10 mouse cellular contexts compared by ENCODE assay signal in genomic region chr8:125518301-125518700, GRCm38 (mm10). TPM values are rescaled to one million over a fixed set of nuclear protein-coding genes. Genes with fewer than 3 reads are reported as not detected.
A peak's percentile ranks its signal among the peaks of the same experiment; 100 is the strongest.
DNase-seq lines count a peak whose midpoint lies in the region; ATAC-seq lines count a peak whose summit lies in the region.
"Had no signal": no experiment of that assay in that cellular context is flagged by ENCODE, and none has a peak within 500 bp of the region (broad histone marks: within the 10 kb centered on the region; RNA-seq: fewer than 3 reads in every experiment).

No protein-coding gene starts in this region.

- H3K9ac ChIP-seq in lung, embryonic 15.5 days = no peak overlapping the region
- H3K9ac ChIP-seq: embryonic facial prominence, embryonic 15.5 days; neural tube, embryonic 12.5 days had no signal

- no peak overlapping the region for H3K4me3 ChIP-seq in lung, embryonic 15.5 days
- H3K4me3 ChIP-seq: embryonic facial prominence, embryonic 15.5 days; neural tube, embryonic 12.5 days had no signal

- no peaks in the 10 kb centered on the region for H3K36me3 ChIP-seq in lung, embryonic 15.5 days
- H3K36me3 ChIP-seq: embryonic facial prominence, embryonic 15.5 days; neural tube, embryonic 12.5 days had no signal

- no peaks in the 10 kb centered on the region for H3K9me3 ChIP-seq in lung, embryonic 15.5 days
- H3K9me3 ChIP-seq: embryonic facial prominence, embryonic 15.5 days; neural tube, embryonic 12.5 days had no signal

- no peaks in the 10 kb centered on the region for H3K27me3 ChIP-seq in lung, embryonic 15.5 days
- H3K27me3 ChIP-seq: embryonic facial prominence, embryonic 15.5 days; neural tube, embryonic 12.5 days had no signal

- peak; percentile 56 to 79 for DNase-seq in adrenal gland, adult (ENCODE audit: inconsistent age in 2 of 2, low spot score in 1 of 2)
- no peak for DNase-seq in adrenal gland, postnatal 4 days (ENCODE audit: low spot score in 2 of 2)
- peak; percentile 40 for DNase-seq in adrenal gland, postnatal 25 days
- peak; percentile 30 for DNase-seq in induced T-regulatory cell, adult 2 months (ENCODE audit: low read depth)
- DNase-seq in left cerebral cortex, adult 11 months (ENCODE audit: low spot score) = no peak
- no peak for DNase-seq in adipocyte (ENCODE audit: low spot score)
- DNase-seq in c-Kit-positive CD71-positive TER-119-positive erythroid progenitor cells, embryonic 14.5 days (ENCODE audit: low spot score) = no peak

- peak overlapping the region; percentile 49 for H3K27ac ChIP-seq in lung, embryonic 15.5 days
- H3K27ac ChIP-seq: neural tube, embryonic 12.5 days had no signal

- H3K4me1 ChIP-seq in lung, embryonic 15.5 days = peaks cover 68% of the 10 kb centered on the region

- 48% methylated on average over 6 of the region's 6 CpGs for WGBS in lung, embryonic 15.5 days

- no peak overlapping the region for H3K4me2 ChIP-seq in lung, embryonic 15.5 days
- H3K4me2 ChIP-seq: embryonic facial prominence, embryonic 15.5 days; neural tube, embryonic 12.5 days had no signal

- no peak for ATAC-seq in lung, embryonic 15.5 days (ENCODE audit: borderline replicate concordance, extremely low read depth, low FRiP score, low TSS enrichment)

RNA-seq across cellular contexts. Expression of gene Sipa1l2, which starts 51.3 kb away (rescaled TPM):
- total RNA-seq in adrenal gland, postnatal 4 days (2021) = 10 to 100 TPM; 47.6 to 52.7 TPM
- 54.5 and 79.1 TPM in 2 replicates for total RNA-seq in adrenal gland, postnatal 25 days (2021)
- polyA plus RNA-seq in lung, embryonic 15.5 days (2015; fragmentation: Nextera tagmentation; extraction: Ambion mirVana) = 13.4 and 15.6 TPM in 2 replicates

Comparison
In these comparisons a context has a peak if more than half of its experiments do, and no peak if none do; other contexts are left out.
1. DNase-seq: peak in adrenal gland, adult (2 of 2), adrenal gland, postnatal 25 days (single experiment) and induced T-regulatory cell, adult 2 months (single experiment); none in adrenal gland, postnatal 4 days (0 of 2), left cerebral cortex, adult 11 months (single experiment), adipocyte (single experiment) and c-Kit-positive CD71-positive TER-119-positive erythroid progenitor cells, embryonic 14.5 days (single experiment).